Mouse (Mus musculus) E14TG2a.4 (cell line): Measurements from ENCODE around the gene Lhb.
A peak's percentile ranks its signal among the peaks of the same experiment; 100 is the strongest.

Source experiments
- H3K27me3 ChIP-seq: 2 replicates; pipeline ENCODE4 v1.6.1; 2014; ENCODE audit warnings: low read length, control low read depth; ENCODE audit not compliant: insufficient read depth
- H3K36me3 ChIP-seq: 2 replicates; pipeline ENCODE4 v1.6.1; 2014; ENCODE audit warnings: low read length, control low read depth; ENCODE audit not compliant: insufficient read depth
- H3K4me1 ChIP-seq: replicated peaks from 2 replicates; pipeline ENCODE4 v1.6.1; 2014; ENCODE audit warnings: low read depth, low read length, control low read depth
- H3K4me3 ChIP-seq: replicated peaks from 2 replicates; pipeline ENCODE4 v1.5.1; 2014; ENCODE audit warnings: mild to moderate bottlenecking, low read length
- H3K9me3 ChIP-seq: 2 replicates; pipeline ENCODE4 v1.6.1; 2014; ENCODE audit warnings: low read length, control low read depth
- CTCF ChIP-seq: conservative IDR thresholded peaks from 2 replicates; pipeline ENCODE4 v1.5.1; 2014; ENCODE audit warnings: low read length
- NANOG ChIP-seq: IDR thresholded peaks from 2 replicates; pipeline ENCODE4 v1.6.1; 2014; ENCODE audit warnings: borderline replicate concordance, low read length, mixed read lengths
- POU5F1 ChIP-seq: IDR thresholded peaks from 2 replicates; pipeline ENCODE4 v1.6.1; 2014; ENCODE audit warnings: low read length, borderline replicate concordance

The Lhb gene

DNA sequence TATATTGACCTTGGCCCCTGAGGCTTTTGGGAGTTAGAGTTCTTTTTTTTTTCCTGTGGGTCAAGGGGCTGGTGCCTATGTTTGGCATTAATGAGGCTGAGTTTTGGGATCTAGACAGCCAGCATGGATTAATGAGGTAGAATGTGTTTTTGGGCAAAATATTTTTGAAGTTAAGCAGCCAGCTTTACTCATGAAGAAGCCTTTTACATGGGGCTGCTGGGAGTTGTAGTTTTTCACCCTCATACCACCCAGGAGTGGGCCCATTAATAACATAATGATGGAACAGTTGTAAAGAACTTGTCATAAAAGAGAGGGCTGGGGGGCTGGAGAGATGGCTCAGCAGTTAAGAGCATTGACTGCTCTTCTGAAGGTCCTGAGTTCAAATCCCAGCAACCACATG, 26.0 kb downstream of the Lhb start:
- H3K36me3 ChIP-seq, result peaks cover 65% of the 10 kb centered on the region
- no peaks in the 10 kb centered on the region for H3K9me3 ChIP-seq
- H3K4me3 ChIP-seq, result no peak overlapping the region
- no peak for TF ChIP-seq CTCF
- no peak for TF ChIP-seq NANOG
- TF ChIP-seq POU5F1, result no peak
- H3K4me1 ChIP-seq, result peaks cover 70% of the 10 kb centered on the region
- no peaks in the 10 kb centered on the region for H3K27me3 ChIP-seq

DNA sequence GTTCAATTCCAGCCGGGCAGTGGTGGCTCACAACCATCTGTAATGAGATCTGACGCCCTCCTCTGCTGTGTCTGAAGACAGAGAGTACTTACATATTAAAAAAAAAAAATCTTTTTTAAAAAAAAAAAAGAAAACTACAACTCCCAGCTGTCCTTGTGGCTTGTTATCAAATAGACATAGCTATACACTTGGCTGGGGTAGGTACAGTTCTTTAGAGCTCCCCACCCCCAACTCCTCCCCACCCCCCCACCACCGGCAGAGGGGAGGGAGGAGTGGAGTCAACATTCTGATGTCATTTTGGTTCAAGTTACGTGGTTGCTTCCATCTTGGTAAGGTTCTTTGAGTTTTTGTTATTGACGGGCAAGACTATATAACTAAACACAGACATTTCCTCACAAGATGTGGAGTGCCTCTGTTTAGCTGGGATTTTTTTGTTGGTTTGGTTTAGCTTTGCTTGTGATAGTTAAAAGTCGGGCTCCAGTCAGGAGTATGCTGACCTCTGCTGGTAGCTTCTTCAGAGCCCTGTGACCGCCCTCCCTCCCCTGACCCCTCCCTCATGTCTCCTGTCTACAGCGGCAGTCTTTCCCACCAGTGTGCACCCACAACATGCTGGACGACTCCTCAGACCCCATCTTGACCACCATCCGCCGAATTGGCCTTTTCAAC, 26.8 kb downstream of the Lhb start:
- H3K4me3 ChIP-seq, result peak overlapping the region; percentile 50
- H3K4me1 ChIP-seq, result peaks cover 74% of the 10 kb centered on the region
- H3K9me3 ChIP-seq, result no peaks in the 10 kb centered on the region
- H3K36me3 ChIP-seq, result peaks cover 69% of the 10 kb centered on the region
- no peak for TF ChIP-seq POU5F1
- TF ChIP-seq CTCF, result peak; percentile 39
- no peaks in the 10 kb centered on the region for H3K27me3 ChIP-seq

DNA sequence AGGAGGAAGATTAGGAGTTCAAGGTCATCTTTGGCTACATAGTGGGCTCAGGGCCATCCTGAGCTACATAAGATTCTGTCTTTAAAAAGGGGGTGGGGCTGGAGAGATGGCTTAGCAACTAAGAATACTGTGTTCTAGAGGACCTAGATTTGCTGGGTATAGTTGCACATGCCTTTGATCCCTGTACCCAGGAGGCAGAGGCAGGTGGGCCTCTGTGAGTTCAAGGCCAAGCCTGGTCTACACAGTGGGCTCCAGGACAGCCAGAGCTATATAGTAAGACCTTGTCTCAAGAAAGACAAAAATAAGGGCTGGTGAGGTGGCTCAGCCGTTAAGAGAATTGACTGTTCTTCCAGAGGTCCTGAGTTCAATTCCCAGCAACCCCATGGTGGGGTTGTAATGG, 29.4 kb downstream of the Lhb start:
- Histone ChIP-seq H3K36me3 (peaks cover 65% of the 10 kb centered on the region), H3K4me3 (no peak overlapping the region), H3K9me3 (no peaks in the 10 kb centered on the region), H3K27me3 (no peaks in the 10 kb centered on the region), H3K4me1 (peaks cover 59% of the 10 kb centered on the region)
- TF ChIP-seq POU5F1, result no peak
- no peak for TF ChIP-seq CTCF
- no peak for TF ChIP-seq NANOG

DNA sequence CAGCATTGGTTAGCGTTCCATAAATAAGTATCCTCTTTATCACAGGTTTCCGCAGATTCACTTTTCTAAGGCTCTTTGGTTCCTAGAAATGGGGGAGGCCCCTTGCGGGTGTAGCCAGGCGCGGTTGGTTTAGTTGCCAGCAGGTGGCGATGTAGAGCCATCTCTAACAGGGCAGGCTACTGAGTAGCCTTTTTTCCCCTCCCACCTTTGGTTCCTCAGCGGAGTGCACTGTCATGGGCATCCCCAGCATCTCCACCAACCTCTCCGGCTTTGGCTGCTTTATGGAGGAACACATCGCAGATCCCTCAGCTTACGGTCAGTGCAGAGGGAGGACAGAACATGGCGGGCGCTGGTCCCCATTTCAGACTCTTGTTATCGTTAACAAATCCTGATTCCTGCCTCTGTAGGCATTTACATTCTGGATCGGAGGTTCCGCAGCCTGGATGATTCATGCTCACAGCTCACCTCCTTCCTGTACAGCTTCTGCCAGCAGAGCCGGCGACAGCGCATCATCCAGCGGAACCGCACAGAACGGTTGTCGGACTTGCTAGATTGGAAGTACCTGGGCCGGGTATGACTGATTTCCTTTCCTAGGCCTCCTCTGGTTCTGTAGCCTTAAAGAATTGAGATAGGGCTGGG, 30.8 kb downstream of the Lhb start:
- Histone ChIP-seq H3K36me3 (peaks cover 65% of the 10 kb centered on the region), H3K9me3 (no peaks in the 10 kb centered on the region), H3K4me1 (peaks cover 70% of the 10 kb centered on the region), H3K4me3 (peak overlapping the region; percentile 57), H3K27me3 (no peaks in the 10 kb centered on the region)
- TF ChIP-seq NANOG (no peak), CTCF (peak; percentile 95)

DNA sequence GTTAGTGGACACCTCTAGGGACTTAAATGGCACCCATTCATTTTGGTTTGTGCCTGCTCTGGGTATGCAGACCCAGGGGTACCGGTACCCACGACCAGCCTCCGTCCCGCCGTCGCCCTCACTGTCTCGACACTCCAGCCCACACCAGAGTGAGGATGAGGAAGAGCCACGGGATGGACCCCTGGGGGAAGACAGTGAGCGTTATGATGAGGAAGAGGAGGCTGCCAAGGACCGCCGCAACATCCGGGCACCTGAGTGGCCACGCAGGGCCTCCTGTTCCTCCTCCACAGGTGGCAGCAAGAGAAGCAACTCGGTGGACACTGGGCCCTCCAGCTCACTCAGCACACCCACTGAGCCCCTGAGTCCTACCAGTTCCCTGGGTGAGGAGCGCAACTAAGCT, 34.4 kb downstream of the Lhb start:
- Histone ChIP-seq H3K27me3 (no peaks in the 10 kb centered on the region), H3K36me3 (peaks cover 75% of the 10 kb centered on the region)
- TF ChIP-seq NANOG, result no peak
- TF ChIP-seq CTCF, result no peak
- TF ChIP-seq POU5F1, result no peak

DNA sequence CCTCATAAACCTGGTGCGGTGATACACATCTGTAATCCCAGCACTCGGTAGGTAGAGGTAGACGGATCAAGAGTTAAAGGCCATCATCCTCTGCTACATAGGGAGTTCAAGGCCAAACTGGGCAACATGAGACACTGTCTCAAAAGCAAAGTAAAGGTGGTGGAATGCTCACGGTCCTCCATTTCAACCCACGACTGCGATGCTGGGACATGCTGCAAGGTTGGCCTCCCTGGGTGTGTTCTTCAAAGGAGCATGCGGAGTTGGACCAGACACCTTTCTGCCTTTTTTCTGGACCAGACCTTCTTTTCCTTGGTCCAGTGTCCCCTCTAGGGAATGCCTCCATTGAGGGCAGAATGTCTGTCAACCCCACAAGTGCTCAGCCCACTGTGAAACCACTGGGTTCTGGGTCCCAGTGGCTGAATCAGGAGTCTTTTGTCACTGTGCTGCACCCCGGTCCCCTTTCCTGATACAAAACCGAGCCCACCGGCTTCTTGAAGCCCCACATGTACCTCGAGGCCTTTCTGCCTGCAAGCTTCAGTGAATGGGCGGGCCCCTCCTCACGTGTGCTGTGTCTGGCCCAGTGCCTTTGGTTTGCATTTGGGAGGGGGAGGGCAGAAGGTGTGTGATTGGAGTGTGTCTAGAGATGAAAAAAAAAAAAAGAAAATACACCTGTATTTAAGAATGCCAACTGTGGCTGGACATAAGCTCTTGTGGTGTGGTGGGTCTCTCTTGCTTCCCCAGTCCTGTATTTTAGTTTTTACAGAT, 35.5 kb downstream of the Lhb start:
- Histone ChIP-seq H3K4me1 (peaks cover 54% of the 10 kb centered on the region), H3K9me3 (no peaks in the 10 kb centered on the region), H3K36me3 (peaks cover 80% of the 10 kb centered on the region), H3K4me3 (0 out of 2 replicates have a peak overlapping the region, but pooled peaks have one; percentile 13), H3K27me3 (no peaks in the 10 kb centered on the region)
- no peak for TF ChIP-seq POU5F1
- TF ChIP-seq CTCF, result no peak

More for the DNA sequence above, 34.4 kb downstream of the Lhb start:
- Histone ChIP-seq H3K4me1 (peaks cover 49% of the 10 kb centered on the region), H3K4me3 (peak overlapping the region; percentile 65), H3K9me3 (no peaks in the 10 kb centered on the region)

DNA sequence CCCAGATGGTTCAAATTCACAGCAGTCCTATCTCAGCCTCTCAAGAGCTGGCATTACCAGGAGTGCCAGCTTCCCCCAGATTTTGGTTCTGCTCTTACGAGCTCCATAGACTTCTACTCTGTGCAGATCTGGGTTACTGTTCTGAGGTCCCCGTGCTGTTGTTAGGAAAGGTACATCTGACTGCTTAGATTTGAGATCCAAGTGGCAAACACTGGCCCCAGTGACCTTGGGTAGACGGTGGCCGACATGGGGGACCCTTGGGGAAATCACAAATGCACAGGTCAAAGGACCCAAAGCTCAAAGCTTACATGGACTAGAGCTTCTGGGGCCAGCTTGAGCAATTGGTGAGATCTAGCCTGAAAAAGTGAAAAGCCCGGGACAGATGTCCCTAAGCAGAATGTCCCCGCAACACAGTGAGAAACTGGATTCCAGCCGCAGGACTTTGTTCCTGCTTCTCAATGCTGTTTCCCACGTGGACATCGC, 36.1 kb downstream of the Lhb start:
- Histone ChIP-seq H3K4me3 (peak overlapping the region; percentile 96), H3K27me3 (no peaks in the 10 kb centered on the region), H3K9me3 (no peaks in the 10 kb centered on the region), H3K36me3 (peaks cover 80% of the 10 kb centered on the region), H3K4me1 (peaks cover 53% of the 10 kb centered on the region)
- TF ChIP-seq NANOG (no peak), POU5F1 (no peak)

DNA sequence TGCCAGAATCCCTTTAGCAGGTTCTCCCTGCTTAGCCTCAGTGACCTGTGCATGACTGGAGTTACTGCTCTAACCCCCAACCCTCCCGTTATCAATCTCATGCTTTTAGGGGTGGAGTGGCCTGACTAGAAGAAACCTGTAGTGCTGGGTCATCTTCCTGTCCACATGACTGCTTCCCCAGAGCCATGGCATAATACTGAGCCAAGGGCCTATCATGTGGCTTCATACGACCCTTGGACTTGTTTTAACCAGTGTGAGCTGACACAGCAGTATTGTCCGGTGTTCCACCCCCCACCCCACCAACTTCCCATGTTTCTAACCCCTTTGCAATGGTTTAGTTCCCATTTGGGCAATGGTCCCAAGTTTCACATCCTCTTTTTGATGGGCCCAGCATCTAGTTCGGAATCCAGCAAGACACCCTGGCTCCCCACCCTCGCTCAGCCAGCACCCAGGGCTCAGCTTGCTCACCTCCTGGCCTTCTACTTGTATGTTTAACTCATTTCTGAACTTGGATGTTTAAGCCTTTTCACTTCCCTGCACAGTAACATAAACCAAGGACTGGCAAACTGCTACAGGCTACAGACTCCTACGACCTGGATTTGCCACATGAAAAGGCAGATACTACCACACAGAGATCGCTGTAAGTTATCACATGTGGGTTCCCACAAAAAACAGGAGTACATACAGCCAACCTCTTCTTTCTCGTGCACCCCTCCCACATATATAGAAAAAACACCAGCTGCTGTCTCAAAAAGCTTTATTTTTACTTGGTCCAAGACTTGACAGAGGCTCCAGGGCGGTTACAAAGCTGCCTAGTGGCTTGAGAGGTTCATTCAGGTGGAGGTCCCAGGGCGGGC, 36.8 kb downstream of the Lhb start:
- Histone ChIP-seq H3K36me3 (peaks cover 78% of the 10 kb centered on the region), H3K4me3 (peak overlapping the region; percentile 96), H3K4me1 (peaks cover 53% of the 10 kb centered on the region), H3K9me3 (no peaks in the 10 kb centered on the region), H3K27me3 (no peaks in the 10 kb centered on the region)
- no peak for TF ChIP-seq NANOG
- no peak for TF ChIP-seq CTCF
- TF ChIP-seq POU5F1, result no peak
